Mouse (Mus musculus) CD4-positive, CD25-positive, alpha-beta regulatory T cell, adult 2 months (primary cell): ENCODE measurements around the gene Ltbp4.
A peak's percentile ranks its signal among the peaks of the same experiment; 100 is the strongest.

ENCODE experiments used
- DNase-seq: peaks from one replicate; pipeline ENCODE4 v3.0.0-alpha.2; 2012; ENCODE audit warnings: low read depth, low spot score

Ltbp4 gene

GRCm38 (mm10) chr7:27337175-27337853 lies at the start of gene Ltbp4:
TSS of gene Ltbp4 (minus strand) at chr7:27337692.
- peak; percentile 61 for DNase-seq

GRCm38 (mm10) chr7:27384731-27385130 lies 47.2 kb upstream of the Ltbp4 start:
- DNase-seq = peak; percentile 84

DNA sequence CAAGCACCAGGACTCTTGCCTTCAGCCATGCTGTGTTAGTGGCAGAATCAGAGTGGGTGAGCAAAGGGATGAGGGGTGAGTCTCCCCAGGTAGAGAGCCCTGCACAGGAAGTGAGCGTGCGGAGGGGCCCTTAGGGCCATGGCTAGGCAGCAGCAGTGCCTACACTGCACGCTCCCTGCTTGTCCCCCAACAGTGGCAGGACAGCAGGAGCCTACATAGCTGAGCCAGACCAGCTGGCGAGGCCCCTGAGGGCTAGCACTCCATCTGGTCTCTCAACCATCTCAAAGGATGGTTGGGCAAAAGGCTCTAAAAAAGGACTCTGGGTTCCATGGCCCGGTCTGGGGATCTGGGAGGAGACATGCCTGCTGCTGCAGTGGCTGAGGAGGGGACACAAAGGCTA lies 46.6 kb upstream of the Ltbp4 start:
- DNase-seq = no peak

DNA sequence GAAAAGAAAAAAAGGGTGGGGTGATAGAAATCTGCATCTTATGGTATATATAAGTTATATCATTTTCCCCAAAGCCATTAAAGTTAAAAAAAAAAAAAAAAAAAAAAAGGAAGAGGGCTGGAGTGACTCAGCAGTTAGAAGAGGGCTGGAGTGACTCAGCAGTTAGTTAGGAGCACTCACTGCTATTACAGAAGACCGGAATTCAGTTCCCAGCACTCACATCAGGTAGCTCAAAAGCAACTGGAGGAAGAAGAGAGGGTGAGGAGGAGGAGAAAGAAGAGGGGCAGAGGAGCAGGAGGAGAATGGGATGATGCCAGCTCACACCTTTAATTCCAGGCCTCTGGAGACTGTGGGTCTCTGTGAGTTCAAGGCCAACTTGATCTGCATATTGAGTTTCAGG lies 45.7 kb upstream of the Ltbp4 start:
- no peak for DNase-seq

GRCm38 (mm10) chr7:27381560-27381959 lies 44.1 kb upstream of the Ltbp4 start:
- DNase-seq = no peak

DNA sequence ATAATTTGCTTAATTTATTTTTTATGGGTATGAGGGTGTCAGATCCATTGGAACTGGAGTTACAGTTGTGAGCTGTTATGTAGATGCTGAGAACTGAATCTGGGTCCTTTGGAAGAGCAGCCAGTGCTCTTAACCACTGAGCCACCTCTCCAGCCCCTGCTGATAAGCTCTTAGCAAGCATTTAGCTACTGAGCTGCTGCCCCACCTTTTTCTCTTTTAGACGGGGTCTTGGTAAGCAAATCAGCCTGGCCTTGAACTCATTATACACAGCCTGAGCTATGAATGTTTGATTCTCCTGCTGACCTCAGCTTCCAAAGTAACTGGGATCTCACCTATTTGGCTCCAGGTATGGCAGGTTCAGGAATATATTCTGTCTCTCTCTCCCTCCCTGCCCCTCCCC lies 43.5 kb upstream of the Ltbp4 start:
- DNase-seq = no peak

DNA sequence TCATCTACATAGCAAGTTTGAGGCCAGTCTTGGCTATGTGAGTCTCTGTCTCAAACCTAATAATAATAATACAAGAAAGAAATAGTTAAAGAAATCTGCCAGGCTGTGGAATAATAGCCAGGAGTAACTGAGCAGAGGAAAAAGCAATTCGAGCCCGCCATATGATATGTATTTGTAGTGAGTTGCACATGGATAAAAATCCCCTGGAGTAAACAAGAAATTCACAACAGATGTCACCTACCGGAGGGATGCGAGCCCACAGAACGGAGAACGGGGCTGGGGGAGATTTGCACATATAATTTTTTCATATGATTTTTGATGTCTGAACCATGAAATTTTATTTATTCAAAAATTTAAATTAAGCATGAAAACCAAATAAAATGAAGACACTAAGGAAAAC lies 42.3 kb upstream of the Ltbp4 start:
- no peak for DNase-seq

DNA sequence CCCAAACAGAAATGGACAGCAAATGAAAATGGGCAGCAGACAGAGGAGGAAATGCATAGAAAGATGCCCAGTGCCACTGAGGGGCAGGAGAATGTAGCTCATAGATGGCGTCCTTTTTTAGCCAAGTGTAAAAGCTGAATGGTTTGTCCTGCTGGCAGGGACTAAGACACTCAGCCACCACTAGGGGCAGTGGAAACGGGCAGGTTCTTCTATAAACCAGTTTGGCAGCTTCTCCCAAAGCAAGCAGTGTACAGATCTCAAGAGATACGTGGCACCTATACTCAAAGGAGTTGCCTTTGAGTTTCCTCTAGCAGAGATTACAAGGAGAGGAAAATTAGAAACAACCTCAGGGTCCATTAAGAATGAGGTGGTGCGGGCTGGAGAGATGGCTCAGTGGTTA lies 40.9 kb upstream of the Ltbp4 start:
- DNase-seq = peak; percentile 54

DNA sequence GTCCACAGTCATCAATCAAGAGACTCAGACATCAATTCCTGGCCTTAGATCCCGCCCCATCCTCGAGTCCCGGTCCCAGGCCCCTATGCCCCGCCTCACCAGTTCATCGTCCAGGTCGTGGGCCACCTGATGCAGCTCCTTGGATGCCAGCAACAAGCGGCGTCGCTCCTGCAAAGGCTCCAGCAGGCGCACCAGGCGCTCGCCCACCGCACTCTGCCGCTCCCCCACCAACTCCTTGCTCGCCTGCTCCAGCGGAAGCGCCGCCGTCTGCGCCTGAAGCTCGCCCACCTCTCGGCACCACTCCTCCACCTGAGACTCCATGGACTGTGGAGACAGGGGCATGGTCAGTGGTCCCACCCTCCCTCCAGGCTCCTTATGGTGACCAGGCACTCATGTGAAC lies 37.8 kb upstream of the Ltbp4 start:
- no peak for DNase-seq

DNA sequence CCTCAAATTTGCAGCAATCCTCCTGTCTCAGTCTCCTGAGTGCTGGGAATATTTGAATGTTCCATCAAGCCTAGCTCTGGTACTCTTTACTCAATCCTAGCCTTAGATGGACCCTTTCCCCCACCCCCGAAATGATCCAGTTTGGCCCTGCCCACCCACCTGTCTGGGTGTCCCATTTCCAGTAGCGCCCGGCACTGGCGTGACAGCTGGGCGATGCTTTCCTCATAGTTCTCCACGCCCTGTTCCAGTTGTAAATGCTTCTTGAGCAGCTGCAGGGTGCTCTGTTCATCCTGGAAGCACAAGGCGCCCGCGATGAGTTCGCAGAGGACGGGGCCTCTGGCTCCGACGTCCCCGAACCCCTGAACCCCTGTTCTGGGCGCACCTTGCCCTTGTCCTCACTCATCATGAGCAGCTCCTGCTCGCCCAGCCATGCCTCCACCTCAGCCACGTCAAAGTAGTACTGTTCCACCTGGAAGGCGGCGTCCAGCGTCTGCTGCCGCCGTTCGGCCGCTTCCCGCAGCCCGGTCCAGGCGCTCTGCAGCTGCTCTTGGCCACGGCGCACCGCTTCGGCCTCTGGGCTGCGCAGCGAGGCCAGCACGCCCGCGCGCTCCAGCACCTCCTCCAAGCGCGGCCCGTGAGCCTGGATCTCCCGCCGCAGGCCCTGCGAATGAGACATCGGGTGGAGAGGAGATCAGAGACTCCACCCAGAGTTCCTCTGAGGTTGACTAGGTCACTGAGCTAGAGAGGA lies 34.4 kb upstream of the Ltbp4 start:
- DNase-seq = no peak

- DNase-seq = no peak
Measured at GRCm38 (mm10) chr7:27369111-27369510, 31.6 kb upstream of the Ltbp4 start.

DNA sequence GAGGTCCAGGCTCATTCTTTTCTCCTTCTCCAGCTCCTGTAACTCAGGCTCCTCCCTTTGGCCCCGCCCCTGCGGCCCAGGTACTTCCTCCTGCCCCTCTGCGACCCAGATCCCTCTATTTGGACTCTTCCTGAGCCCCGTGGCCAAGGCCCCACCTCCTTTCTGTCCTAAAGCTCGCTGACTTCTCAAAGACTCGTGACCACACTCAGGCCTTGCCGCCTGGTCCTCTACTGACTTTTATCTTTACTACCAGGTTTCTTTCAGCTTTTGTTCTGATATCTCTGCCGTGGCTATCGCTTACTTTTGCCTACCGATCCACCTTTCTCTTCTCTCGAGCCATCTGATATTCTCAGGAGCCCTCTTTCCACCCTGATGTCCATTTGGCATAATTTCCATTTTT lies 30.5 kb upstream of the Ltbp4 start:
- peak; percentile 39 for DNase-seq

- DNase-seq = peak; percentile 35
Measured at GRCm38 (mm10) chr7:27366082-27366844, 28.8 kb upstream of the Ltbp4 start.

- DNase-seq = peak; percentile 34
Measured at GRCm38 (mm10) chr7:27364379-27364778, 26.9 kb upstream of the Ltbp4 start.

- peak; percentile 99 for DNase-seq
Measured at GRCm38 (mm10) chr7:27361283-27361946, 23.9 kb upstream of the Ltbp4 start.

GRCm38 (mm10) chr7:27360749-27361148 lies 23.3 kb upstream of the Ltbp4 start:
- no peak for DNase-seq

- no peak for DNase-seq
Measured at GRCm38 (mm10) chr7:27359706-27360358, 22.3 kb upstream of the Ltbp4 start.

- no peak for DNase-seq
Measured at GRCm38 (mm10) chr7:27359162-27359561, 21.7 kb upstream of the Ltbp4 start.

DNA sequence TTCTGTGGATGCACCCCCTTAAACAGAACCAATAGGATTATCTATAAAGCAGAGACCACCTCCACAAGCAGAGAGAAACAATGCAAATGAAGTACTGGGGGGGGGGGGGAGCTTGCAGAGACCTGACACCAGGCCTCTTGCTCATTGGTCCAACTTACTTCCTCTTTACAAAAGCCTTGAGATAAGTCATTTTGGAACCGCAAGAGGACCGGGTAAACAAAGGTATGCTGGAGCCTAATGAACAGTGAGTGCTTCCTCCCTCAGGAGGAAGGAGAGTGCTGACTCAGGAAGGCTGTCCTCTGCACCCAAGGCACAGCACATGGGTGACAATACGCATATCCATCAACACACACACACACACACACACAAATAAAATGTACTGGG lies 20.1 kb upstream of the Ltbp4 start:
- DNase-seq = peak; percentile 59

DNA sequence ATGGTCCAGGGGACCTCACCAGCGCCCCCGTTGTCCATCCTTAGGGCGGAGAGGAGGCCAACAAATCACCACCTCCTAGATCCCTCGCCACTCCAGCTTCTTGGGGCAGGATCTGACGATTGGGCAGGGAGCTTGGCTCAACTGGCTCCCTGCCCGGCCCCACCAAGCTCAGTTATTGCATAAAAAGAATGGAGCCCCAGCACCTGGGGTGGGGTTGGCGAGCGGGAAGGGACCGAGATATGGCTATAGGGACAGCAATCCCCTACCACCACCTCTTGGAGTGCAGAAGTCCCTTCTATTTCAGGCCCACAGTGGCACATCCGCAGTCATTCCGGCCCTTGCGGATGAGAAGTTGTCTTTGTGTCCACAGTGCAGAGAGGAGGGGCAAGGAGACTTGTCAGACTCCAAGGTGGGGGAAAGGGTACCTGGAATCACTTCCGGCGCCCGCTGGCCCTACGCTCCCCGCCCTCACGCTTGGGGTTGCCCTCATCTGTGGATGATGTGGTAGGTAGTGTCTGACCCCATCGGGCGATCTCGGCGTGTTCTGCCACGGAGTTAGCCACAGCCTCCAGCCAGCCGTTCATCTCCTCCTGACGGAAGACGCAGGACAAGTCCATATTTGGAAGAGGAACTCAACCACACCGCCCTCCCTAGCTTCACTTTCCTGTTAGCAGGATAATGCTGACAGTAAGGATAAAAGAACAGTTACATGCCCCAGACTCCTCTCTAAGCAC lies 19.5 kb upstream of the Ltbp4 start, which contains the start of gene Gm20479:
Gm20479 (minus strand) TSS at position 559 of the 734 bp plus-strand sequence.
- no peak for DNase-seq

DNA sequence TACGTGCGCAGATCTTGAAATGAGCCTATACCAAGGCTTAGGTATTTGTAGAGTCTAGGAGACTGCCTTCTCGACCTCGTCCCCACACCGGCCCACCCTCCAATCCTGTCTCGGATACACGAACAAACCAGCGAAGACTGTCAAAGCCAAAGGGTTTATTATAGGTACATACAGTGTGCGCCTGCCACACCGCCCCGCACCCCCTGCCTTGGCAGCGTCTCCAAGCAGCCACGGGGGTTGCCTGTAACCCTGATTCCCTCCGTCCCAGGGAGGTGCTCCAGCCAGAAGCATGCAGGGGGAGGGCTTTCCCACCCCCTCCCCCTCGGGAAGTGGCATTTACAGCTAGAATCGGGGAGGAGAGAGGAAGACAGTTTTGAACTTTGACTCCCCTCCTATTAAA lies 18.8 kb upstream of the Ltbp4 start:
- DNase-seq = no peak
